Mouse (Mus musculus): ENCODE results near the gene Ephx1. TPM values are rescaled to one million over a fixed set of nuclear protein-coding genes. Genes with fewer than 3 reads are reported as not detected.
"Not testable (repeated sequence)": the region's sequence is repeated elsewhere in the genome, so short reads cannot be mapped to it uniquely, and the experiment has no call there.

The Ephx1 gene
- polyA plus RNA-seq, 1 experiment from 2014 or later, result 11.3 TPM

DNA sequence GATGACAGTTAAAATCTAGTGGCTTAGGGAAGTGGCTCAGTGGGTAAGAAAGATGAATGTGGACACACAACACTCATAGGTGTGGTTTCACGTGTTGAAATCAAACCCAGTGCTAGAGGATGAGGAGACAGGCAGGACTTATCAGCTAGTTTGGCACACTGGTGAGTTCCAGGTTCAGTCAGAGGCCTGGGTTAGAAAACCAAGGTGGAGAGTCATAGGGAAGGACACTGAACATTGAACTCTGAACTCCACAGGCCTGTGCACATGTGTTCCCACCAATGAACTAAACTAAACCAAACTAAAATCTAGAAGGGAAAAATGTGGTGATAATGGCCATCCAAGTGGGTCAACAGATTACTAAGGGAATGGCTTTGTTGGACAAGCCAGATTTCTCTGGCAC, 26.8 kb upstream of the Ephx1 start:
- no peak for ATAC-seq (ENCODE audit: low read depth)
- H3K4me2 ChIP-seq (ENCODE audit: low read depth, low read length), result no peak overlapping the region
- H3K9ac ChIP-seq (ENCODE audit: low read depth, low read length), result no peak overlapping the region
- H3K36me3 ChIP-seq (ENCODE audit: control insufficient read depth, insufficient read depth), result no peaks in the 10 kb centered on the region
- no peaks in the 10 kb centered on the region; the same call in 1 of the 2 replicates for H3K4me1 ChIP-seq (ENCODE audit: control insufficient read depth, low read depth, low read length)
- H3K4me3 ChIP-seq (ENCODE audit: low read depth, low read length), result no peak overlapping the region
- 18% methylated on average over 1 of the region's 1 CpGs for WGBS (ENCODE audit: insufficient replicate concordance)
- H3K9me3 ChIP-seq (replicated peaks; ENCODE audit: control insufficient read depth, low read length), result no peaks in the 10 kb centered on the region
- no peaks in the 10 kb centered on the region for H3K27me3 ChIP-seq (ENCODE audit: control insufficient read depth, insufficient read depth, low read depth, low read length)
- no peak overlapping the region for H3K27ac ChIP-seq (ENCODE audit: low read length)

DNA sequence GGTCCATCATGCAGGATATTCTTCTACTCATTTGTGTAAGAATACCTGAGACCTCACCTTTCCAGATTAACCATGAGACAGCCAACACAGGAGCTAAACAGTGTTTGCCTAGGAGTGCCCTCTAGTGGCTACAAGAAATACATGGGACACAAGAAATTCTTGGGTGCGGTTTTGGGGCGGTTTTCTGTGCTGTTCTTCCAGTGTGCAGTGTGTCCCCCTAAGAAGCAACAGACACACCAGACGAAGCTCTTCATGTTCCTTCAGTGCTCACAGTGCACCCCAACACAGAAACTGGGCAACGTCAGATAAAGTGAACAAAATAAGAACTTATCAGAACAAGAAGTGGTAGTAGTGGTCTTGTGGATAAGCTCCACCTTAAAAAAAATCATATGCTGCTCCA, 18.9 kb upstream of the Ephx1 start:
- no peak overlapping the region for H3K4me3 ChIP-seq (ENCODE audit: low read depth, low read length)
- H3K4me2 ChIP-seq (ENCODE audit: low read depth, low read length), result no peak overlapping the region
- peaks cover 7% of the 10 kb centered on the region for H3K27me3 ChIP-seq (ENCODE audit: control insufficient read depth, insufficient read depth, low read depth, low read length)
- H3K36me3 ChIP-seq (ENCODE audit: control insufficient read depth, insufficient read depth), result no peaks in the 10 kb centered on the region
- no peak overlapping the region for H3K27ac ChIP-seq (ENCODE audit: low read length)
- no peaks in the 10 kb centered on the region for H3K9me3 ChIP-seq (replicated peaks; ENCODE audit: control insufficient read depth, low read length)
- H3K4me1 ChIP-seq (ENCODE audit: control insufficient read depth, low read depth, low read length), result no peaks in the 10 kb centered on the region; the same call in 1 of the 2 replicates
- H3K9ac ChIP-seq (ENCODE audit: low read depth, low read length), result no peak overlapping the region
- WGBS (ENCODE audit: insufficient replicate concordance), result 2% methylated on average over 4 of the region's 4 CpGs
- ATAC-seq (ENCODE audit: low read depth), result no peak

DNA sequence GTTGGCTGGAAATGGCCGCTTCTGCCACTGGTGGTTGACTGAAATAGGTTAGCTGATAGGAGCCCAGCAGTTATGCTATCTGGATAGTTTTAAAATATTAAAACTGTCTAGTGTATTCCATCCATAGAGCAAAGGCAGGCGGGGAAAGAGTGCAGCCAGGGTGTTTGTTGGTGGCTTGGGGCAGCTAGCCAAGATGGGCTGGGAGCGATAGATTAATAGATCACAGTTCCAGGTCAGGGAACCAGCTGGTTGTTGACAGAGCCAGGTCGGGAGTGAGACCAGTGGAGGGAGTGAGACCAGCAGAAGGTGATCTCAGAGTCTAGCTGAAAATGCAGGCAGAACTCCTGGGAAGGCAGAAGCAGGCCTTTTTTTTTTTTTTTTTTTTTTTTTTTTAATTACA, 16.9 kb upstream of the Ephx1 start:
- H3K27me3 ChIP-seq (ENCODE audit: control insufficient read depth, insufficient read depth, low read depth, low read length), result peaks cover 7% of the 10 kb centered on the region
- no peak overlapping the region for H3K4me3 ChIP-seq (ENCODE audit: low read depth, low read length)
- no peaks in the 10 kb centered on the region for H3K4me1 ChIP-seq (ENCODE audit: control insufficient read depth, low read depth, low read length)
- no peaks in the 10 kb centered on the region for H3K36me3 ChIP-seq (ENCODE audit: control insufficient read depth, insufficient read depth)
- no peak overlapping the region; the same call in 1 of the 2 replicates for H3K27ac ChIP-seq (ENCODE audit: low read length)
- no peak overlapping the region for H3K9ac ChIP-seq (ENCODE audit: low read depth, low read length)
- H3K4me2 ChIP-seq (ENCODE audit: low read depth, low read length), result no peak overlapping the region
- WGBS (ENCODE audit: insufficient replicate concordance), result 42% methylated on average over 4 of the region's 4 CpGs
- ATAC-seq (ENCODE audit: low read depth), result peak; percentile 72
- no peaks in the 10 kb centered on the region for H3K9me3 ChIP-seq (replicated peaks; ENCODE audit: control insufficient read depth, low read length)

- H3K9ac ChIP-seq (ENCODE audit: low read depth, low read length); H3K4me2 ChIP-seq (ENCODE audit: low read depth, low read length); H3K27ac ChIP-seq (ENCODE audit: low read length); H3K27me3 ChIP-seq (ENCODE audit: control insufficient read depth, insufficient read depth, low read depth, low read length); H3K4me3 ChIP-seq (ENCODE audit: low read depth, low read length); H3K9me3 ChIP-seq (replicated peaks; ENCODE audit: control insufficient read depth, low read length); H3K36me3 ChIP-seq (ENCODE audit: control insufficient read depth, insufficient read depth); H3K4me1 ChIP-seq (ENCODE audit: control insufficient read depth, low read depth, low read length): not testable (repeated sequence)
- peak; percentile 91 for ATAC-seq (ENCODE audit: low read depth)
- WGBS (ENCODE audit: insufficient replicate concordance), result 56% methylated on average over 5 of the region's 5 CpGs
Measured at GRCm38 (mm10) chr1:181035015-181035778, 14.5 kb upstream of the Ephx1 start.

DNA sequence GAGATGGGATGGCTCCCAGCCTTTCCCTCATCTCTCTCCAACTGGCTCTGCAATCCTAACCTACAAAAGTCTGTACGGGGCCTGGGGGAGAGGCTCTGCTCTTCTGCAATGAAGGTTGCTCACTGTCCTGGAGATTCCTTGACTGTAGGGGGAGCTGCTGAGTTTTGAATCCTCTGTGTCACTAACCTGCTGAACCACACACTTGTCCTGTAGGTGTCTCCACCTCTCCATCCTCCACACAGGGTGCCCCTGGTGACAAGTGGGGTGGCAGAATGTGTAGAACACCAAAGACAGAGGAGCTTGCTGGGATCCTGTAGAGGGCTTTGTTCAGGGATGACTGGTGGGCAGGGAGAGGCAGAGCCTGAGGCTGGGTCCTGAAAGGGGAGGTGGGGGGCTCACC, 1.6 kb upstream of the Ephx1 start:
- Histone ChIP-seq H3K9me3 (replicated peaks; ENCODE audit: control insufficient read depth, low read length) (no peaks in the 10 kb centered on the region), H3K27ac (ENCODE audit: low read length) (no peak overlapping the region), H3K4me1 (ENCODE audit: control insufficient read depth, low read depth, low read length) (peaks cover 8% of the 10 kb centered on the region), H3K27me3 (ENCODE audit: control insufficient read depth, insufficient read depth, low read depth, low read length) (peaks cover 10% of the 10 kb centered on the region), H3K36me3 (ENCODE audit: control insufficient read depth, insufficient read depth) (no peaks in the 10 kb centered on the region), H3K4me2 (ENCODE audit: low read depth, low read length) (no peak overlapping the region), H3K4me3 (ENCODE audit: low read depth, low read length) (no peak overlapping the region), H3K9ac (ENCODE audit: low read depth, low read length) (no peak overlapping the region)
- ATAC-seq (ENCODE audit: low read depth), result peak; percentile 67
- 9% methylated on average over 1 of the region's 1 CpGs for WGBS (ENCODE audit: insufficient replicate concordance)

- Histone ChIP-seq H3K27me3 (ENCODE audit: control insufficient read depth, insufficient read depth, low read depth, low read length) (peaks cover 17% of the 10 kb centered on the region), H3K4me2 (ENCODE audit: low read depth, low read length) (no peak overlapping the region), H3K27ac (ENCODE audit: low read length) (no peak overlapping the region), H3K9ac (ENCODE audit: low read depth, low read length) (no peak overlapping the region), H3K4me1 (ENCODE audit: control insufficient read depth, low read depth, low read length) (peaks cover 13% of the 10 kb centered on the region), H3K36me3 (ENCODE audit: control insufficient read depth, insufficient read depth) (no peaks in the 10 kb centered on the region), H3K4me3 (ENCODE audit: low read depth, low read length) (no peak overlapping the region), H3K9me3 (replicated peaks; ENCODE audit: control insufficient read depth, low read length) (no peaks in the 10 kb centered on the region)
- no peak for ATAC-seq (ENCODE audit: low read depth)
- WGBS (ENCODE audit: insufficient replicate concordance), result 55% methylated on average over 7 of the region's 7 CpGs
Measured at GRCm38 (mm10) chr1:181021488-181021865, 773 bp upstream of the Ephx1 start.

DNA sequence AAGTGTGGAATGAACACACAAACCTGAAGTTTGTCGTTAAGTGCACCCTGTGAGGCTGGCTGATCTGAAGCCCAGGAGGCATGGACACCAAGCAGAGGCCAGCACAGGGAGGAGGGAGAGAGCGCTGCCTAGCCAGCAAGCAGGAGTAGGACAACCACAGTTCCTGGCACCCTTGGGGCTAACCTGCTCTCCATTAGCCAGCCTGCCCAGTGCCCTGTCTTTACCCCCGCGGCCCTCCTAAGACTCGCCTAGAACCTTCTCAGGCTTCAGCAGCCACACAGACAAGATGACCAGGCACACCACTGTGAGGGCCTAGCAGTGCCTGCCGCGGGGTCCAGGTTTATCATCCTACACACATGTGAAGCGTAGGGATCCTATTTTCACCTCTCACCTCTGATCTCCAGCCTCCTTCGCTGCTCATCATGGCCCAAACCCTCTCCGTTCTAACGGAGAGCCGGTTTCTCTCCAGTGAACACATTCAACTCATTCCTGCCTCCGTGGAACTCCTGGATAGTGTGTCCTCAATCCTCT, 2.7 kb downstream of the Ephx1 start:
- ATAC-seq (ENCODE audit: low read depth), result no peak
- 59% methylated on average over 13 of the region's 13 CpGs for WGBS (ENCODE audit: insufficient replicate concordance)
- Histone ChIP-seq H3K9me3 (replicated peaks; ENCODE audit: control insufficient read depth, low read length) (no peaks in the 10 kb centered on the region), H3K4me3 (ENCODE audit: low read depth, low read length) (no peak overlapping the region), H3K4me2 (ENCODE audit: low read depth, low read length) (no peak overlapping the region), H3K4me1 (ENCODE audit: control insufficient read depth, low read depth, low read length) (peaks cover 13% of the 10 kb centered on the region), H3K27me3 (ENCODE audit: control insufficient read depth, insufficient read depth, low read depth, low read length) (peaks cover 28% of the 10 kb centered on the region), H3K9ac (ENCODE audit: low read depth, low read length) (no peak overlapping the region), H3K36me3 (ENCODE audit: control insufficient read depth, insufficient read depth) (no peaks in the 10 kb centered on the region), H3K27ac (ENCODE audit: low read length) (no peak overlapping the region)

DNA sequence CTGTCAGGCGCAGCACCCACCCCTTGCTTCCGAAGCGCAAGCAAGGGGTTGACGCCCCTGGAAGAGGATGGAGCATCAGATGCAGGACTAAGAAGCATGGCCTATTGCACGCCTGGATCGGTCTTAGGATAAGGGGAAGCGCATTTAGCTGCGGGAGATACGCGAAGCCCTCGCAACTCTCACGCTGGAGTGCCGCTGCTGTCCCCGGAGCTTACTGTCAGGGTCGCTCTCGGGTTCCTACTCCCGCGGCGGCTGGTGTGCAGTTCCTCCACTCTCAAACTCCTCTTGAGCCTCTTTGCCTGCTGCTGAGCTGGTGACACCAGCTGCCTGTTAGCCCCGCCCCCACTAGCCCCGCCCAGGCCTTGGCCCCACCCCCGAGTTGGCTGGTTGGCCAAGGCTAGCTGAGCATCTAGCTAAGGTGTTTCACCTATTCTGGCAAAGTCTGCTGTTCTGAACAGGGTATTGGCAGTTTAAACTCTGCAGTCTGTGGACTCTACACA, 3.4 kb downstream of the Ephx1 start:
- Histone ChIP-seq H3K36me3 (ENCODE audit: control insufficient read depth, insufficient read depth) (no peaks in the 10 kb centered on the region), H3K9ac (ENCODE audit: low read depth, low read length) (peak overlapping the region; percentile 27; the same call in 1 of the 2 replicates), H3K9me3 (replicated peaks; ENCODE audit: control insufficient read depth, low read length) (no peaks in the 10 kb centered on the region), H3K4me1 (ENCODE audit: control insufficient read depth, low read depth, low read length) (peaks cover 13% of the 10 kb centered on the region), H3K27me3 (ENCODE audit: control insufficient read depth, insufficient read depth, low read depth, low read length) (peaks cover 28% of the 10 kb centered on the region), H3K4me2 (ENCODE audit: low read depth, low read length) (peak overlapping the region; percentile 74), H3K4me3 (ENCODE audit: low read depth, low read length) (peak overlapping the region; percentile 56), H3K27ac (ENCODE audit: low read length) (peak overlapping the region; percentile 32)
- under 1% methylated on average over 22 of the region's 22 CpGs for WGBS (ENCODE audit: insufficient replicate concordance)
- peak; percentile 70 for ATAC-seq (ENCODE audit: low read depth)

DNA sequence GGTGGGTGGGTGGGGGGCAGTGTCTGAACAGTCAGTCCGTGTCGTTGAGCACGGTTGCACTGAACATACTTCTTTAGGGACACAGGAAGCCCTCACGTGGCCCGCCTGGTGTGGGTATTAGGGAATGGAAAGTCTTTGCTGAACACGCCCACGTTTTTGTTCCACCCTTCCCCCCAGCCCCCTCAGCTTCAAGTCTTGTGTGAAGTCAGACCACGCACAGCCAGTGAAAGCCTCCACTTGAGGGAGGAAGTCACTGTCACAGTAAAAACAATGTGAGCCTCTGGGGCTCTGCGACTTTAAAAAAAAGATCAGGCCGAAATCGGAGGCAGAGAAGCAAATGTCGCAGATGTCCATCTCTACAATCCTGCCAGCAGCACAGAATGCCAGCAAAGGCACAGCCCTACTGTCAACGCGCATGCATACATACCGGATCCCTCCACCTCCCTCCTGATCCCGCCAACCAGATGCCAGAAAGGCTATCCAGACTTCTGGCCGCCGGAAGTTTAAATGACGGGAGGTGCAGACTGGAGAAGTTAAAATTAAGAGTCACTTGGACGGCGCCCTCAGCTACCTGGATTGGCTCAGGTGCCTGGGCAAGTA, 4.1 kb downstream of the Ephx1 start:
- Histone ChIP-seq H3K4me2 (ENCODE audit: low read depth, low read length) (peak overlapping the region; percentile 74), H3K27me3 (ENCODE audit: control insufficient read depth, insufficient read depth, low read depth, low read length) (peaks cover 28% of the 10 kb centered on the region), H3K36me3 (ENCODE audit: control insufficient read depth, insufficient read depth) (no peaks in the 10 kb centered on the region), H3K27ac (ENCODE audit: low read length) (peak overlapping the region; percentile 32), H3K9me3 (replicated peaks; ENCODE audit: control insufficient read depth, low read length) (no peaks in the 10 kb centered on the region), H3K4me3 (ENCODE audit: low read depth, low read length) (peak overlapping the region; percentile 56), H3K4me1 (ENCODE audit: control insufficient read depth, low read depth, low read length) (peaks cover 13% of the 10 kb centered on the region), H3K9ac (ENCODE audit: low read depth, low read length) (peak overlapping the region; percentile 27; the same call in 1 of the 2 replicates)
- 4% methylated on average over 21 of the region's 21 CpGs for WGBS (ENCODE audit: insufficient replicate concordance)
- ATAC-seq (ENCODE audit: low read depth), result peak; percentile 47

All from liver, embryonic 16.5 days (tissue).